In genomic region chr8:117801443-117802298, GRCm38 (mm10) we compare ENCODE assay signal across 8 mouse cellular contexts. TPM values are rescaled to one million over a fixed set of nuclear protein-coding genes. Genes with fewer than 3 reads are reported as not detected.
DNase-seq lines count a peak whose midpoint lies in the region; ATAC-seq and TF ChIP-seq lines count a peak whose summit lies in the region.

Gene Mphosph6, minus strand, starts transcription at chr8:117801943.

- H3K9me3 ChIP-seq in embryonic facial prominence, embryonic 15.5 days (replicated peaks): no peaks in the 10 kb centered on the region
- no peaks in the 10 kb centered on the region for H3K9me3 ChIP-seq in limb, embryonic 14.5 days (ENCODE audit: control insufficient read depth, low read length)
- H3K9me3 ChIP-seq in midbrain, postnatal 0 days (ENCODE audit: low read length): no peaks in the 10 kb centered on the region

- peak within 1 kb of the TSS; percentile 84 for H3K4me3 ChIP-seq in bone marrow, adult 2 months (replicated peaks; ENCODE audit: control insufficient read depth, low read depth, low read length)
- H3K4me3 ChIP-seq in embryonic facial prominence, embryonic 15.5 days (replicated peaks): peak within 1 kb of the TSS; percentile 91
- peak within 1 kb of the TSS; percentile 83 for H3K4me3 ChIP-seq in limb, embryonic 14.5 days (replicated peaks; ENCODE audit: low read length)
- peak within 1 kb of the TSS; percentile 85 for H3K4me3 ChIP-seq in midbrain, postnatal 0 days (ENCODE audit: low read depth, low read length)

- peak within 1 kb of the TSS; percentile 86 for H3K9ac ChIP-seq in embryonic facial prominence, embryonic 15.5 days
- H3K9ac ChIP-seq in limb, embryonic 14.5 days (ENCODE audit: low read depth, low read length, severe bottlenecking): peak within 1 kb of the TSS; percentile 91
- H3K9ac ChIP-seq in midbrain, postnatal 0 days (replicated peaks; ENCODE audit: low read length, poor library complexity, severe bottlenecking): peak within 1 kb of the TSS; percentile 83

- H3K27me3 ChIP-seq in embryonic facial prominence, embryonic 15.5 days: no peaks in the 10 kb centered on the region
- no peaks in the 10 kb centered on the region for H3K27me3 ChIP-seq in limb, embryonic 14.5 days (ENCODE audit: control insufficient read depth, insufficient read depth, low read length)
- no peaks in the 10 kb centered on the region for H3K27me3 ChIP-seq in midbrain, postnatal 0 days (ENCODE audit: insufficient read depth, low read length)

- peak; percentile 98 for DNase-seq in 416B (ENCODE audit: low read depth)
- peak; percentile 92 for DNase-seq in heart, adult 8-10 months (ENCODE audit: low spot score)
- peak; percentile 97 for DNase-seq in kidney, adult 9 months
- DNase-seq in limb, embryonic 14.5 days (ENCODE audit: low spot score): peak; percentile 98
- peak; percentile 98 for DNase-seq in midbrain, postnatal 0 days (ENCODE audit: low spot score)
- peak; percentile 92 to 94 for DNase-seq in spleen, postnatal 14 days (ENCODE audit: low spot score in 2 of 2)

- peak; percentile 99 for ATAC-seq in embryonic facial prominence, embryonic 15.5 days (ENCODE audit: insufficient number of reproducible peaks, low FRiP score, low TSS enrichment, low read depth)
- peak; percentile 98 for ATAC-seq in limb, embryonic 14.5 days (ENCODE audit: low FRiP score, low read depth)
- peak; percentile 97 for ATAC-seq in midbrain, postnatal 0 days (ENCODE audit: low FRiP score)

- WGBS in bone marrow, adult 2 months: under 1% methylated on average over 65 of the region's 65 CpGs
- under 1% methylated on average over 65 of the region's 65 CpGs for WGBS in embryonic facial prominence, embryonic 15.5 days
- WGBS in limb, embryonic 14.5 days: under 1% methylated on average over 64 of the region's 65 CpGs
- under 1% methylated on average over 65 of the region's 65 CpGs for WGBS in midbrain, postnatal 0 days

- H3K4me2 ChIP-seq in embryonic facial prominence, embryonic 15.5 days (replicated peaks): peak within 1 kb of the TSS; percentile 76
- peak within 1 kb of the TSS; percentile 65 for H3K4me2 ChIP-seq in limb, embryonic 14.5 days (replicated peaks; ENCODE audit: low read depth, low read length, severe bottlenecking)
- H3K4me2 ChIP-seq in midbrain, postnatal 0 days (ENCODE audit: low read depth, low read length, poor library complexity, severe bottlenecking): peak within 1 kb of the TSS; percentile 76

- peak within 1 kb of the TSS; percentile 8; the same call in 1 of the 2 replicates for H3K27ac ChIP-seq in bone marrow, adult 2 months (ENCODE audit: control insufficient read depth, insufficient read depth, low read depth, low read length, poor library complexity)
- H3K27ac ChIP-seq in embryonic facial prominence, embryonic 15.5 days (replicated peaks): peak within 1 kb of the TSS; percentile 90
- peak within 1 kb of the TSS; percentile 92 for H3K27ac ChIP-seq in limb, embryonic 14.5 days (replicated peaks; ENCODE audit: low read depth, low read length)
- peak within 1 kb of the TSS; percentile 85 for H3K27ac ChIP-seq in midbrain, postnatal 0 days (ENCODE audit: low read depth, low read length)

- H3K4me1 ChIP-seq in bone marrow, adult 2 months (ENCODE audit: control insufficient read depth, insufficient read depth, low read length): peaks cover 2% of the 10 kb centered on the region; the same call in 1 of the 2 replicates
- peaks cover 22% of the 10 kb centered on the region for H3K4me1 ChIP-seq in embryonic facial prominence, embryonic 15.5 days
- peaks cover 14% of the 10 kb centered on the region for H3K4me1 ChIP-seq in limb, embryonic 14.5 days (ENCODE audit: control insufficient read depth, insufficient read depth, low read length)
- H3K4me1 ChIP-seq in midbrain, postnatal 0 days (ENCODE audit: insufficient read depth, low read length): no peaks in the 10 kb centered on the region

- peak; percentile 80; the same call in 1 of the 2 replicates for TF ChIP-seq POLR2A in bone marrow, adult 2 months (IDR thresholded peaks at IDR 0.05; ENCODE audit: borderline replicate concordance, control insufficient read depth, low read depth, low read length)
- TF ChIP-seq POLR2A in limb, embryonic 14.5 days (IDR thresholded peaks at IDR 0.05; ENCODE audit: borderline replicate concordance, extremely low read depth, insufficient read depth, insufficient read length): peak; percentile 97; the same call in 1 of the 2 replicates

- TF ChIP-seq CTCF in bone marrow, adult 2 months (IDR thresholded peaks at IDR 0.05; ENCODE audit: control insufficient read depth, insufficient read depth, low read length): no peak
- TF ChIP-seq CTCF in midbrain, postnatal 0 days (IDR thresholded peaks at IDR 0.05): peak; percentile 41

- H3K36me3 ChIP-seq in embryonic facial prominence, embryonic 15.5 days: peaks cover 19% of the 10 kb centered on the region
- H3K36me3 ChIP-seq in limb, embryonic 14.5 days (ENCODE audit: control insufficient read depth, insufficient read depth, low read length): peaks cover 18% of the 10 kb centered on the region
- no peaks in the 10 kb centered on the region for H3K36me3 ChIP-seq in midbrain, postnatal 0 days (ENCODE audit: insufficient read depth, low read length)

RNA-seq across cellular contexts. Expression of gene Mphosph6, which starts in this region (rescaled TPM):
- polyA plus RNA-seq in bone marrow, adult 2 months (2011; ENCODE audit: insufficient read depth, insufficient read length, low replicate concordance, missing spikeins): 28.8 and 32.0 TPM in 2 replicates
- polyA plus RNA-seq in embryonic facial prominence, embryonic 15.5 days (2015; fragmentation: Nextera tagmentation; extraction: Ambion mirVana): 50.8 and 55.2 TPM in 2 replicates
- total RNA-seq in heart, adult 8-10 months (2022): 10 to 100 TPM in 2 of 4 experiments, 1 to 10 TPM in 2; 4.7 to 10.2 (median 9.4) TPM
- 33.8 and 44.4 TPM in 2 replicates for polyA plus RNA-seq in limb, embryonic 14.5 days (2012; rRNA removed)
- 55.9 and 56.8 TPM in 2 replicates for polyA plus RNA-seq in limb, embryonic 14.5 days (2014; fragmentation: Nextera tagmentation; extraction: Ambion mirVana)
- total RNA-seq in midbrain, postnatal 0 days (2014; rRNA removed): 18.5 and 20.6 TPM in 2 replicates
- 29.4 and 31.4 TPM in 2 replicates for polyA plus RNA-seq in midbrain, postnatal 0 days (2015; fragmentation: Nextera tagmentation; extraction: Ambion mirVana)

Comparison
In these comparisons a context has a peak if more than half of its experiments do, and no peak if none do; other contexts are left out.
1. Peak in every context shown above with its lines: DNase-seq, ATAC-seq, H3K4me3 ChIP-seq and H3K27ac ChIP-seq.
2. H3K27ac ChIP-seq: peak in every context shown above with its lines; median percentile 92 in limb, embryonic 14.5 days; 90 in embryonic facial prominence, embryonic 15.5 days; 85 in midbrain, postnatal 0 days; 8 in bone marrow, adult 2 months.